Mouse (Mus musculus) bone marrow macrophage, adult 2 months (primary cell): ENCODE data around the gene Arhgap8. TPM values are rescaled to one million over a fixed set of nuclear protein-coding genes. Genes with fewer than 3 reads are reported as not detected.

Experiments used
- H3K27ac ChIP-seq: 2 replicates; pipeline ENCODE4 v1.5.1; 2012; ENCODE audit warnings: low read depth, low read length; ENCODE audit not compliant: insufficient read depth
- H3K4me1 ChIP-seq: 2 replicates; pipeline ENCODE4 v1.6.1; 2012; ENCODE audit warnings: low read length; ENCODE audit not compliant: control insufficient read depth, insufficient read depth
- H3K4me3 ChIP-seq: 2 replicates; pipeline ENCODE4 v1.5.1; 2012; ENCODE audit warnings: mild to moderate bottlenecking, low read length, moderate library complexity; ENCODE audit not compliant: insufficient read depth
- CTCF ChIP-seq: IDR thresholded peaks from 2 replicates; pipeline ENCODE4 v1.5.1; 2012; ENCODE audit warnings: low read depth, mild to moderate bottlenecking, low read length, moderate library complexity
- POLR2A ChIP-seq: IDR thresholded peaks from 2 replicates; pipeline ENCODE4 v1.6.1; 2012; ENCODE audit warnings: mild to moderate bottlenecking, low read depth, low read length, borderline replicate concordance
- polyA plus RNA-seq: library from polyadenylated mRNA; stranded (reverse); fragments of >200 nt; gene quantifications from 2 replicates; pipeline ENCODE4 v1.2.4, GENCODE M21; 2012; ENCODE audit not compliant: missing spikeins, insufficient read depth, insufficient read length

The Arhgap8 gene
- polyA plus RNA-seq, result not detected in 2 replicates

GRCm38 (mm10) chr15:84719791-84720190 is at the start of gene Arhgap8:
Gene Arhgap8 (plus strand): TSS chr15:84720052.
- no peaks in the 10 kb centered on the region for H3K4me1 ChIP-seq
- TF ChIP-seq CTCF, result no peak
- TF ChIP-seq POLR2A, result no peak
- H3K27ac ChIP-seq, result no peak within 1 kb of the TSS
- H3K4me3 ChIP-seq, result peak within 1 kb of the TSS; percentile 24; the same call in 1 of the 2 replicates

- no peak overlapping the region for H3K4me3 ChIP-seq
- no peak overlapping the region for H3K27ac ChIP-seq
- TF ChIP-seq POLR2A, result no peak
- no peak for TF ChIP-seq CTCF
- H3K4me1 ChIP-seq, result no peaks in the 10 kb centered on the region
Observed at GRCm38 (mm10) chr15:84670657-84671055, 49.2 kb upstream of the Arhgap8 start.

GRCm38 (mm10) chr15:84671401-84672307 is 48.2 kb upstream of the Arhgap8 start:
- Histone ChIP-seq H3K27ac (no peak overlapping the region), H3K4me3 (no peak overlapping the region), H3K4me1 (no peaks in the 10 kb centered on the region)
- TF ChIP-seq CTCF (no peak), POLR2A (no peak)

- no peaks in the 10 kb centered on the region for H3K4me1 ChIP-seq
- TF ChIP-seq CTCF, result no peak
Observed at GRCm38 (mm10) chr15:84672308-84672615, 47.6 kb upstream of the Arhgap8 start.

GRCm38 (mm10) chr15:84672616-84673015 is 47.2 kb upstream of the Arhgap8 start:
- Histone ChIP-seq H3K4me3 (no peak overlapping the region), H3K27ac (no peak overlapping the region), H3K4me1 (no peaks in the 10 kb centered on the region)
- no peak for TF ChIP-seq POLR2A
- no peak for TF ChIP-seq CTCF

More at GRCm38 (mm10) chr15:84672308-84672615, 47.6 kb upstream of the Arhgap8 start:
- Histone ChIP-seq H3K4me3 (no peak overlapping the region), H3K27ac (no peak overlapping the region)

GRCm38 (mm10) chr15:84674329-84675067 is 45.4 kb upstream of the Arhgap8 start:
- TF ChIP-seq CTCF (no peak), POLR2A (no peak)
- Histone ChIP-seq H3K4me1 (no peaks in the 10 kb centered on the region), H3K27ac (no peak overlapping the region), H3K4me3 (no peak overlapping the region)

GRCm38 (mm10) chr15:84675317-84675716 is 44.5 kb upstream of the Arhgap8 start:
- Histone ChIP-seq H3K27ac (no peak overlapping the region), H3K4me1 (no peaks in the 10 kb centered on the region), H3K4me3 (no peak overlapping the region)
- TF ChIP-seq POLR2A, result no peak
- TF ChIP-seq CTCF, result no peak

GRCm38 (mm10) chr15:84677943-84678342 is 41.9 kb upstream of the Arhgap8 start:
- TF ChIP-seq CTCF, result no peak
- TF ChIP-seq POLR2A, result no peak
- Histone ChIP-seq H3K27ac (no peak overlapping the region), H3K4me1 (no peaks in the 10 kb centered on the region), H3K4me3 (no peak overlapping the region)

- no peak overlapping the region for H3K4me3 ChIP-seq
- peak; percentile 33 for TF ChIP-seq CTCF
- TF ChIP-seq POLR2A, result no peak
- H3K4me1 ChIP-seq, result peaks cover 8% of the 10 kb centered on the region
- no peak overlapping the region for H3K27ac ChIP-seq
Observed at GRCm38 (mm10) chr15:84679090-84679489, 40.8 kb upstream of the Arhgap8 start.

GRCm38 (mm10) chr15:84679794-84680193 is 40.1 kb upstream of the Arhgap8 start:
- Histone ChIP-seq H3K4me3 (no peak overlapping the region), H3K27ac (no peak overlapping the region), H3K4me1 (peaks cover 15% of the 10 kb centered on the region)
- TF ChIP-seq CTCF (no peak), POLR2A (no peak)
